Mouse (Mus musculus) spleen, embryonic (tissue): Measurements from ENCODE around the gene Glmp.
"Not testable (repeated sequence)": the region's sequence is repeated elsewhere in the genome, so short reads cannot be mapped to it uniquely, and the experiment has no call there.

ENCODE experiments used
- CTCF ChIA-PET: fragments of 350-600 bp; sonication (Branson Sonifier 250); formaldehyde crosslinking; loops from one replicate; lab custom pipeline; 2022; lab: Charles Lee

Gene Glmp

GRCm38 (mm10) chr3:88324951-88325405, at the start of gene Glmp:
Glmp (plus strand) TSS chr3:88325023.
- CTCF ChIA-PET: interaction anchor here (0.6 kb wide), 1 partner anchor 26 kb away, joined by 3 read pairs; no protein-coding TSS in a partner anchor

DNA sequence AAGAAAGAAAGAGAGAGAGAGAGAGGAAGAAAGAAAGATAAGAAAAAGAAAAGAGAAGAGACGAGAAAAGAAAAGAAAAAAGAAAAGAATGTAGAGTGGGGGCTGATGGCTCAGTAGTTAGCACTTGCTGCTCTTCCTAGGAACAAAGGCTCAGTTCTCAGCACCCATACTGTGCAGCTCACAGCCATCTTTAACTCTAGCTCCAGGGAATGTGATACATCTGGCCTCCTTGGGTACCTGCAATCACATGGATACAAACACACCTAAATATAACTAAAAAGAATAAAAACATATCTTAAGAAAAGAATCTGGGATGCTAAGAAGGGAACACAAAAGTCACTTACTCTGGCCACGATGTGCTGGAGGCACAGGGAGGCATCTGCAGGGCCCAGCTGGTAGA, 48.7 kb upstream of the Glmp start:
- CTCF ChIA-PET: interaction anchor here (0.7 kb wide), 1 partner anchor 255 kb away, joined by 3 read pairs; no protein-coding TSS in a partner anchor

- CTCF ChIA-PET: interaction anchor here (0.7 kb wide), 1 partner anchor 255 kb away, joined by 3 read pairs; no protein-coding TSS in a partner anchor
Observed at GRCm38 (mm10) chr3:88276529-88277143, 48.2 kb upstream of the Glmp start.

DNA sequence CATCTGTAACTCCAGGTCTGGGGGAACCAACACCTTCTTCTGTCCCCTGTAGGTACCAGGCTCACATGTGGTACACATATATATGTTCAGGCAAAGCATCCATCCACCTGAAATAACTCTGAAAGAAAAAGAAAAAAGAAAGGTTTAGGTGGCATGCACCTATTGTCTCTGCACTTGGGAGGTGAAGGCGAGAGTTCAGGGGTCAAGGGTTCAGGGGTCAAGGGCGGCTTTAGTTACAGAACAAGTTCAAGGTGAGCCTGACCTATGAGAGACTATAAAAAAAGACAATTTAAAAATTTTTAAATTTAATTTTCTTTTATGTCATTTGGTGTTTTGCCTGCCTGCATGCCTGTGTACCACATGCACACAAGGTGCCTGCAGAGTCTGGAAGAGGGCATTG, 44.8 kb upstream of the Glmp start:
- CTCF ChIA-PET: no interaction called here

DNA sequence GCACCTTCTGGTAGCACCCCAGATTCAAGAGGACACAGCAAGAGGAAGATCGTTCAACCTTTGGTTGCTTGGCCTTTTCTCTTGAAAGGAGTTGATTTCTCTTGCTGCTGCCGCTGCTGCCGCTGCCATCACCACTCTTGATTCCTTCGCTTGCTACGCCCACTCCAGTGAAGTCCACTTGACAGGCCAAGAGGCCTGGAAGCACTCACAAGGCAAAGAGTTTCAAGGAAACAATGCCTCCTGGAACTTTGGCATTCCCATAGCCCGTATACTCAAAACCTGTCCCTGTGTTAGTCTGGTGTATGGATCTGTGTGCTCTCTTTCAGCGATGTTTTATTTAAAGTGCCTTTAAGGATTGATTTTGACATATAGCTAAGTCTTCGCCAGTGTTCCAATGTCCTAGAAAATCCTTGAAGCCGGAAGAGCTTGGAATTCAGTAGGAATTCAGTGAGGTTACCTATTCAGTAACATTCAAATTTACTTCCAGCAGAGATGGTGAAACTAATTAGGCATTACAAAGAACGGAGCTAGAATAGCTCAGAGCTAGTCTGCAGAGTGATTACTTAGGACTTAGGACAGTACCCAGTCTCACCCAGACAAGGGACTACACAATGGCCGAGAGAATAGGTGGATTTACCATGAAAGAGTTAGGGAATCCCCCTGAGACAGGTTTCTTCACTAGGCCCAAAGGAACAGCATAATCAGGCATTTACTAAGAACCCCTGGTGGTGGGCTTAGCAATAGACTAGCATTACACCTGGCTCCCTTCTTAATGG, 43.5 kb upstream of the Glmp start:
- CTCF ChIA-PET: interaction anchor here (0.7 kb wide), 1 partner anchor 1237 kb away, joined by 8 read pairs; no protein-coding TSS in a partner anchor

DNA sequence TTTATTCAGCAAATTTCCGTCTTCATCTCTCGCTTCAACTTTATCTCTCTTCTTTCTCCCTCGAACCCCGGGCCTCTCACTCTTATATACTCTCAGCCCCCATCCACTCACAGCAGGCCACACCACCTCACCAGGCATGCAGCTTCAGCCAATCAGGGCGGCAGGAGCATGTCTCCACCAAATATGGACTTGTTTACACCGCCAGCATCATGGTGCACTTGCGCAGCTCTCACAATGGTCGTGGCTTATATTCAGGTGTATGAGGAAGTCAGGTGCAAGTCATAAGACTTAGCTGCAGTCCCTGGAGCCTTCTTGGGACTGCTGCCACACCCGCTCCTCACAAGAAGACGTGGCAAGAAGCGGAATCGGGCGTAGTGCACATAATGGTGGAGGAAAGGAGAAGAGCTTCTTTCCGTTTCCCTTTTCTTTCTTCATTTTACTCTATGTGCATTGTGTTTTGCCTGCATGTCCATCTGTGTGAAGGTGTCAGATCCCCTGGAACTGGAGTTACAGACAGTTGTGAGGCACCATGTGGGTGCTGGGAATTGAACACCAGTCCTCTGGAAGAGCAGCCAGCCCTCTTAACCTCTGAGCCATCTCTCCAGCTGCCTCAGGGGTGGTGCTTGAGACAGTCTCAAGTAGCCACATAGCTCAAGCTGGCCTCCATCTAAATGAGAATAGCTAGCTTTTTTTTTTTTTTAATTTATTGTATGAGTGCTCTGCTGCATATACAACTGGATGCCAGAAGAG, 39.8 kb upstream of the Glmp start:
- CTCF ChIA-PET: interaction anchor here (0.6 to 1.0 kb wide), 3 partner anchors 35 to 649 kb away, joined by 3 read pairs; no protein-coding TSS in a partner anchor

GRCm38 (mm10) chr3:88285565-88285895, 39.3 kb upstream of the Glmp start:
- CTCF ChIA-PET: interaction anchor here (0.6 kb wide), 2 partner anchors 647 to 649 kb away, joined by 3 read pairs; no protein-coding TSS in a partner anchor

DNA sequence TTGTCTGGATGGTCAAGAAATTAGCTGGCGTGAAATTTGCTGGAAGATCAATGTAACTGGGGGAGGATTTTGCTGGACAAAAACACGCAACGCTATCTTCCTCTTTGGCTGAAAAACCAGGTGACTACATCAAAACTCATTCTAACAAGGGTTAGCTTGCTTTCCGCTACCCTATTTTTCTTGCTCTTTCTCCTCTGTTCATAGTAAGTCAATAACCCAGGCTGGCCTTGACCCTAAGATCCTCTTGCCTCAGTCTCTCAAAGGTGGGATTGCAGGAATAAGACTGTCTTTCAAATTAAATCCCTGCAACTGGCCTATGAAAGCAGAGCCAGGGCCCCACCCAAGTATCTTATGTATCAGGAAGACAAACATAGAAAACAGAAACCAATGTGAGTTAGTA, 37.7 kb upstream of the Glmp start, which contains the start of gene Gm38392:
Gm38392 (minus strand) TSS at position 101 of the 400 bp plus-strand sequence.
- CTCF ChIA-PET: no interaction called here

DNA sequence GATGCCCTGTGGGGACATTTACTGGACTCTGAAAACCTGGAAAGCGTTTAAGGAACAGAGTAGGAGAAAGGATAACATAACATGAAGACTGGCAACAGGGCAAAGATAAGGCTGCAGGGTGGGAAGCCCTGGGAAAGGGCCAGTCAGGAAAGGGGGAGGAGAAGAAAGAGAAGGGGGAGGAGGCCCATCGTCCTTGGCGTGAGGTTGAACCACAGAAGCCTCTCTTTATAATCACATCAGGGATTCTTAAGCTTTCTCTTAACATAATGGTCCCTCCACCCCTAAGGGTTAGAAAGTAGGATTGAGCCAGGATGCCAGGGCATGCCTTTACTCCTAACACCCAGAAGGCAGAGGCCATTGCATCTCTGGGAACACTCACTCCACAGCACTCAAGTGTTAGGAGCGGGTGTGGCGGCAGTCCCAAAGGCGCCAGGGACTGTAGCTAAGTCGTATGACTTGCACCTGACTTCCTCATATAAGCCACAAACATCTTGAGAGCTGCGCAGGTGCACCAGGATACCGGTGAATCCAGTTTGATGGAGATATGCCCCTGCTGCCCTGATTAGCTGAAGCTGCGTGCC, 36.6 kb upstream of the Glmp start:
- CTCF ChIA-PET: not testable (repeated sequence)

DNA sequence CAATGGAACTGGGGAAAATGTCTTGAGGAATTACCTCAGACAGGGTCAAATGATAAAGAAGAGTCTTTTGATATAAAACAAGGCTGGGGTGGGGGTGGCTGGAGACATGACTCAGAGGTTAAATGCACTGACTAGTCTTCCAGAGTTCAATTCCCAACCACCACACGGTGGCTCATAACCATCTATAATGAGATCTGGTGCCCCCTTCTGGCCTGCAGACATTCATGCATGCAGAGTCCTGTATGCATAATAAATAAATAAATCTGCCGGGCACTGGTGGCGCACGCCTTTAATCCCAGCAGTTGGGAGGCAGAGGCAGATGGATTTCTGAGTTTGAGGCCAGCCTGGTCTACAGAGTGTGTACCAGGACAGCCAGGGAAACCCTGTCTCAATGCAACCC, 32.9 kb upstream of the Glmp start:
- CTCF ChIA-PET: interaction anchor here (0.7 kb wide), 1 partner anchor 20 kb away, joined by 3 read pairs; no protein-coding TSS in a partner anchor

DNA sequence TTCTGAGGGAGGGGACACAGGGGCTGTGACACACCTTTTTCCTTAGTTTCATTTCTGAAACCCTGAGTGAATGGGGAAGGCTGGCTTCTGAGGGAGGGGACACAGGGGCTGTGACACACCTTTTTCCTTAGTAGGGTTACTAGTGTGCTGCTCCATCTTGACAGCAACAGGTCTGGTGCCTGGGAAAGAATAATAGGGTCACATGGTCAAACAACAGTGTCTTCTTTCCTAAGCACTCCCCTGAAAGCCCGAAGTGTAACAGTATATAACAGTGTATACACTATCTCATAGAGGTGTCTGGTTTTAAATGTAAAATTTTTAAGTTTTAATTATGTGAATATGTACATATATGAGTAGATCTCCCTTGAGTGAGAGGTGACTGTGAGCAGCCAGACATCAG, 29.6 kb upstream of the Glmp start:
- CTCF ChIA-PET: not testable (repeated sequence)

DNA sequence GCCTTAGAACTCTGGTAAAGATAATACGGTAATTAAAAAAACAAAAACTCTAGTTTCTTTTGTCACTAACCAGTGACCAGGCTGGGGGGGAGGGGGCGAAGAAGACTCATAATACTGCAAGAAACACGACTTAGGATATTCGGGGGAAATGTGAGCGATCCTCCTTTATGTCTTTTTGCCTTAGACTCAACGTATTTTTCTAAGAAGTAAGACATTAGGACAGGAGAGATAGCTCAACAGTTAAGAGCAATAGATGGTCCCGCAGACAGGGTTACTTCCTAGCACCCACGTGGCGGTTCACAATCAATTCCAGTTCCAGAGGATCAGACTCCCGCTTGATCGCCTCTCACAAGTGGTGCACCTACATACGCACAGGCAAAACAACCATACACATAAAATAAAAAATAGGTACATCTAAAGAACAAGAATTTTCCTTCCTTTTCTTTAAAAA, 28.7 kb upstream of the Glmp start:
- CTCF ChIA-PET: no interaction called here

DNA sequence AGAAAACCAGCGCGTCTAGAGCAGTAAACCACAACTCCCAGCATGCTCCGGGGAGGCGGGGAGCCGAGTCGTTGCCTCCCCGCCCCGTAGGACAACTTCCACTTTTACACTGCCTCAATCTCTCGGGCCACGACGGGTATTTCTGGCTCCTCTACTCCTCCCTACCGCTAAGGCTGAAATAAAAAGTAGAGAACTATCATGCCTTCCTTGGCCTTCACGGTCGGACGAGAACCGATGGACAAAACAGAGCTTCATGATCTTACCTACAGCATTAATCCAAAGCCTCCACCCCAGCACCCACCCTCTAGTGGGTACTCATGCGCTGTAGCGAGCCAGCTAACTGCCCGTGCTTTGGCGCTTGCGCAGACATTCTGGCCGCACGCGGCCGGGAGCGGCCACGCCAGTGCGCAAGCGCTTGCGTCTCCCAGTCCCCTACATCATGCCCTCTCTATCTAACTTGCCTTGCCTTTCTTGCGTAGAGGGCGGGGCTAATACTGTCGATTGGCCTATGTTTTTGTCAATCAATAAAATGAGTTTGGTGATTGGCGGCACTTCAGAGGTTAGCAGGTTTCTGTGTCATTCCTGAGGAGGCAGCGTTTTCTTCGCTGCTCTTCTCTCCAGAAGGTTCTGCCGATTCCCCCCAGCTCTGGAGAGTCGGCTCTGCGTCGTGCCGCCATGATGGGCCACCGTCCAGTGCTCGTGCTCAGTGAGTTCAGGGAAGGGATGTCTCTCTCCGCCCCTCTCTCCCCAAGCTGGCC, 28.1 kb upstream of the Glmp start, which contains the start of the genes Tsacc and Cct3:
Tsacc (minus strand) TSS at position 439 of the 758 bp plus-strand sequence.
Cct3 (plus strand) TSS at position 556 of the 758 bp plus-strand sequence.
- CTCF ChIA-PET: no interaction called here

- CTCF ChIA-PET: no interaction called here
Observed at GRCm38 (mm10) chr3:88297321-88297851, 27.4 kb upstream of the Glmp start.

- CTCF ChIA-PET: interaction anchor here (0.5 to 0.6 kb wide), 2 partner anchors 26 to 1394 kb away, joined by 3 read pairs; partner anchors contain the start of gene Glmp
Observed at GRCm38 (mm10) chr3:88299172-88299571, 25.7 kb upstream of the Glmp start.

- CTCF ChIA-PET: no interaction called here
Observed at GRCm38 (mm10) chr3:88328956-88329355, 4.1 kb downstream of the Glmp start.

DNA sequence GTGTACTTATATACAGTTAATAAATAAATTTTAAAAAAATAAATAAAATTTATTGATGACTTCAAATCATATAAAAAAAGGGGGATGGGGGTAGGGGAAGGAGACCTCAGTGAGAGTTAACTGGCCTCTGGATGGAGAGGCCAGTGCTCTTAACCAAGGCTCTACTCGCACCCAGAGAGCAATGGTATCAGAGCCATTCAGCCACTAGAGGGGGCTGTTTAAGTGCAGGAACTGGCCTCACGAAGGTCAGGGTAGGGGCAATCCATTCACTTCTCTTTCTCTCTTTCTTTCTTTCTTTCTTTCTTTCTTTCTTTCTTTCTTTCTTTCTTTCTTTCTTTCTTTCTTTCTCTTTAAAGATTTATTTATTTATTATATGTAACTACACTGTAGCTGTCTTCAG, 6.5 kb downstream of the Glmp start:
- CTCF ChIA-PET: interaction anchor here (0.6 to 0.7 kb wide), 4 partner anchors 18 to 762 kb away, joined by 3 to 20 read pairs (median 6); no protein-coding TSS in a partner anchor

GRCm38 (mm10) chr3:88334029-88334658, 9.3 kb downstream of the Glmp start:
- CTCF ChIA-PET: interaction anchor here (0.7 kb wide), 1 partner anchor 1745 kb away, joined by 3 read pairs; no protein-coding TSS in a partner anchor

- CTCF ChIA-PET: interaction anchor here (0.5 to 0.7 kb wide), 2 partner anchors 198 to 1744 kb away, joined by 3 read pairs; no protein-coding TSS in a partner anchor
Observed at GRCm38 (mm10) chr3:88334902-88335435, 10.1 kb downstream of the Glmp start.
